Mouse (Mus musculus) c-Kit-positive CD71-positive TER-119-positive erythroid progenitor cells, embryonic 14.5 days (primary cell): ENCODE measurements around the gene Wdr17.
A peak's percentile ranks its signal among the peaks of the same experiment; 100 is the strongest.
"Not testable (repeated sequence)": the region's sequence is repeated elsewhere in the genome, so short reads cannot be mapped to it uniquely, and the experiment has no call there.

ENCODE experiments used
- DNase-seq: peaks from one replicate; pipeline ENCODE4 v3.0.0-alpha.2; 2013; ENCODE audit warnings: low spot score

Wdr17 gene

GRCm38 (mm10) chr8:54791858-54792698 is 94.9 kb downstream of the Wdr17 start:
- no peak for DNase-seq

GRCm38 (mm10) chr8:54780134-54780942 is 106.6 kb downstream of the Wdr17 start:
- no peak for DNase-seq

- no peak for DNase-seq
Measured at GRCm38 (mm10) chr8:54779317-54780133, 107.5 kb downstream of the Wdr17 start.

DNA sequence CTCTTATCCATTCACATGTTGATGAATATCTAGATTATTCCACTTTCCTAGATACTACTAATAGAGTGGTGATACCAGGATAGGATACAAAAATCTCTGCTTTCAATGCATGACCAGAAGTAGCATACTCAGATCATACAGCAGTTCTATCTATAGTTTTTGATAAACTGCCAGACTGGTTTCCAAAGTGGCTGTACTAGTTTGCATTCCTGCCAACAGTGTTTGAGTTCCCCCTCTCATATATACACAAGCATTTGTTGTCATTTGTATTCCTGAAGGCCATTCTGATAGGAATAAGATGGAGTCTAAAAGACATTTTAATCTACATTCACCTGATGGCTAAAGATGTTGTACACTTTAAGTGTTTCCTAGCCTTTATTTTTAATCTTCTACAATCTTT is 110.0 kb downstream of the Wdr17 start:
- DNase-seq, result no peak

DNA sequence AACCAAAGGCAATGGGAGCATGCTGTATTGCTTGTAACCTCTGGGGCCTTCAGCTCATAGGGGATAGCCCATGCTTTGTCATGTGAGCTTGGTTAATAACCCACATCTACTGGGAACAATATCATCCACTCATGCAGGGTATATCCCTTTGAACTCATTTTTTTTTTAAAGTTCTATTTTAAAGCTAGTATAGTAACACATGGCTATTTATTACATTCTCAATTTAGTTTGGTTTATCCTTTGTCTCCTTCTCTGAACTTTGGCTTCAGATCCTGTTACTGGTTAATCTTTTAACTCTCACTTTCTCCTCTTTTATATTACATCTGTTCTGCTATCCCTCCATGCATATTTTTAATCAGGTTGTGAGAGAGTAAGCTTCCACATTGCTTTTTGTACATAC is 110.7 kb downstream of the Wdr17 start:
- DNase-seq, result no peak

DNA sequence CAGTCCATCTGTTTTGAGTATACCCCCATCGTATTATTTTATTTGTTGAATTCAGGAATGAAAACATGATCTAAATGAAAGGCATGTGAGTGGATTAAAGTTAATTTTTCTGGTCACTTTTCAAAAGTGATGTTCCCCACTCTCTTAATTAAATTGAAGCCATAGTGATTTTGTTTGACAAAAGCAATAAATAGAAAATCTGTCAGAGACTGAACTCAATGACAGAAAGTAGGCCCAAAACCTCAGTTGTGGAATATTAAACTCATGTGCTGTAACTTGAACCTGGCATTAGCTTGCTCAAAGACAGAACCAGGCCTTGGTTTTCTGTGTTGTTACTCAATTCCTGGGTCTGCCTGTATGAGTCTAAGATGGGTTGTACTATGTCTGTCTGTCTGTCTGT is 129.3 kb downstream of the Wdr17 start:
- DNase-seq, result no peak

DNA sequence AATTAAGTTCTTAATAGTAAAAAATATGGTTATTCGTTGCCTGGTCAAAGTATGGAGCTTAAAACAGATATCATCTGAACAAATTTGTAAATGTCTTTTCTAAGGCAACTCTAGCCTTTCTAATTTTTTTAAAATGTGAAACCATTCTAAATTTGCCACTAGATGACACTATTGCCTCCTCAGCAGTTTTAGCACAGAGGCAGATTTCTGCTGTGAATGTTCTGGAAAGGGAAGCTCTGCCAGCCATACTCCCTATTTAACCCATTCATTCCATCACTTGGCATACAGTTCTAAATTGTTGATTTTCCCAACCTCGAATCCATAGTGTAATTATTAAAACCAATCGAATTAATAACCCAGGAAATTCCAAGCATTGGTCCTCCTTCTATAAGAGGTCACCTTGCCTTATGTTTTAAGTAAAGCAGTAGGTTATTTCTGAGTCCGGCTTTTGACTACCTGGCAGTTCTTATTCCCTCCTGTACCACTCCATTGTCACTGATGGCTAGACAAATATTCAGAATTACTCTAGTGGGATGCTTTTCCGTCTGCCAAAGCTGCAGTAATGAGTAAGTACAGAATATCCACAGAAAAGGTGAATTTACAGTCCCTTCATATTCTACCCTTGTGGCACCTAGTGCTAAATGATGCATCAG is 150.2 kb downstream of the Wdr17 start:
- DNase-seq, result no peak

DNA sequence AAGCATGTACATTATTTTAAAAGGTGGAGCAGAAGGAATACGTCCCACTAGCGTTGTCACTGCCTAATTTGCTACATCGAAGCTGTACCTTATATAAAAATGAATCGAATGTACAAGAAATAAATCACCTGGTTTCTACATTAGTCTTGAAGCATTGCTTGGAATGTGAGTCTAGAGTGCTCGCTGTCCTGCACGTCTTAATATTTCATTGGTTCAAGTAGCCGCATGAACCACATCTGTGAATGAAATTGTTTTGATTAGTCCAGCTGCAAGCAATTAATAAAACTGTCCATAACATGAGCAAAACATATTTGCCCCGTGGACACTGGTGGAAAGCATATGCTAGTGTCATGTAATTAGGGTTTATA is 162.3 kb downstream of the Wdr17 start:
- DNase-seq, result no peak

- peak; percentile 28 for DNase-seq
Measured at GRCm38 (mm10) chr8:54723976-54724667, 162.9 kb downstream of the Wdr17 start.

DNA sequence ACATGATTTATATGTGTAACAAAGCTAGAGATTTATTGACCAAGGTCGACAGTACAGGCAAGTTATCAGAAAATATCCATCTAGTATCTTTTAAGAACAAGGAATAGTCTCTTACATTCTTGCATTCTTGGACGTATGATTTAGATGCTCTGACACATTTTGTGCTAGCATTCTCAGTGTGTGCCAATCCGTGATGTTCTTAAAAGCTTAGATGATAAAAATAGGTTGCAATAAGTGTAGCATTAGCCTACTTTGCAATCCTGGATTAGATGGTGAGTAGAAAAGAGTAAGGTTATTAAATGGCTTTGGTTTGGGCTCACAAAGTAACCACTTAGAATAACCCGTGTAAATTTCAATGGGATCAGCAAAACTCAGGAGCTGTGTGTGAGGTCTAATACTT is 168.5 kb downstream of the Wdr17 start:
- DNase-seq, result no peak

- DNase-seq, result peak; percentile 1
Measured at GRCm38 (mm10) chr8:54705743-54706142, 181.2 kb downstream of the Wdr17 start.

- no peak for DNase-seq
Measured at GRCm38 (mm10) chr8:54671806-54672205, 215.2 kb downstream of the Wdr17 start.

DNA sequence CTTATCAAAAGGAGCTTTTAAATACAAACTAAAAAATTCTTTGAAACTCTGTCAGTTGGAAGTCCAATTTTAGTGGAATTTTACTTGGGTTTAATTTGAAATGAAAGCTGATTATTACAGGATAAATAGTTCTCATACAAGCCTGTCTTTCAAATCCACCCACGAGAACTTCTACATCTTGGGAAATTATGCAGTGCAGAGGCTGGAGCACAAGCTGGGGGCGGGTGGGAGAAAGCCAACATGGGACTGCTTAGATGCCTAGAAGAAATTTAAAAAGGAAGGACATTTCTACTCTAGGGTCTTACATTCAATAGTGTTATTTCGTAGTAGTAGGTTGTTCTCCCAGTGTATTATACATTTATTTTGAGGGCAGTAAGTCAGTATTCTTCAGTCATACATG is 219.2 kb downstream of the Wdr17 start:
- DNase-seq, result no peak

DNA sequence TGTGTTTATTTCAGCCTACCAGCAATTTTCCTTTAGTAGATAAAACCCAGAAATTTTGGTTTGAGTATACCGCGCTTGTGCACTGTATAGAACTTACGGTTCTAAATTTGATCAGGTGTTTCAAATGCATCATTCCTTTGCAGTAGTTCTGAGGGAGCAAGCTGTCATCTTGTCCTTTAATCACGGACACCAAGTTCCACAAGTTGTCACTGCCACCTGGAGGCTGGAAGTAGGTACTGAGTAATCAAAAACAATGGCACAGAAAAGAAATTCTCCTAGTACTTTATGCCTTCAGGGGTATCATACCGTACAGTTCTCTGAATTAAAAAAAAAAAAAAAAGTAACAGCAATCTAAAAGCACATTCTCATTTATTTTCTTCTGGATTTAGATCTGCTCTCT is 226.3 kb downstream of the Wdr17 start:
- peak; percentile 8 for DNase-seq

DNA sequence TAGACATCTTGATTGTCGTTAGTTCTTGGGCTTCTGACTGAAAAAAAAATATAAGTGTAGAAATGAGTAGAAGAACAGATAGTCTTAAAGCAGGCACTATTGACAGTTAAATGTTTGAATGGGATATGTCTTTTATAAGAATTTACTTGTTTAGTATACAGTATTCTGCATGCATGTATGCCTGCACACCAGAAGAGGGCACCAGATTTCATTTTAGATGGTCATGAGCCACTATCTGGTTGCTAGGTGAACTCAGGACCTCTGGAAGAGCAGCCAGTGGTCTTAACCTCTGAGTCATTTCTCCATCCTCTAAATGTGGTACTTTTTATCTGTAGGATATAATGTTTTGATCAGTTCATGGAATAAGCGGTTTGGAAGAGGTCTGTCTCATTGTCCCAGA is 227.3 kb downstream of the Wdr17 start:
- DNase-seq, result no peak

GRCm38 (mm10) chr8:54638634-54639033 is 248.3 kb downstream of the Wdr17 start:
- no peak for DNase-seq

DNA sequence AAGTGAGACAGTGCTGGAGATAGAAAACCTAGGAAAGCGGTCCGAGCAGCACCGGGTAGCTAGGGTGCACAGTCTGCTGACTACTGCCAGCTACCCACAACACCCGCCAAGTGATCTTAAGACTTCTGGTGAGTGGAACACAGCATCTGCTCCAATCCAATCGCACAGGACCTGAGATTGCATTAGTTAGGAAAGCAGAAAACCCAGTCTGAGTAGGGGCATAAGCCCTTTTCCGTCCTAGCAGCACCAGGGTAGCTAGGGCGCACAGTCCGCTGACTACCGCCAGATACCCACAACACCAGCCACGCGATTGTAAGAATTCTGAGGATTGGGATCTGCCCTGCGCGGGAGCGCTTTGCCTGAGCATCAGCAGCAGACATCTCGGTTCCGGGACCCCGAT is 270.3 kb downstream of the Wdr17 start:
- DNase-seq, result not testable (repeated sequence)

DNA sequence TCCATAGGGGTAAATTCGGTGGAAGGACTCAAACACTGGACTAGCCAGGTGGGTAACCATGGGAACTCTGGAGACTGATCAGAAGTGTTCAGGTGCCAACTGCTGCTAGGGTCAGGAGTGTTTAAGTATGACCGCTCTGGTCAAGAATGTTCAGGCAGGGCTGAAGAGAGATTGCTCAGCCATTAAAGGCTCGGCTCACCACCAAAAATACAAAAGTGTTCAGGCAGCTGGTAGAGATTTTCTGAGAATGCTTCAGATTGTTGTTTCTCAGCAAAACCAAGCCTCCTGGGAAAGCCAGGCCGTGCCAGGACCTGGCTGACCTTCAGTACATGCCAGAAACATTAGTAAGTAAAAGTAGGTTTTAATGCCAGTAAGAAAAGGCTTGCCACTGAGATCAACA is 276.7 kb downstream of the Wdr17 start:
- DNase-seq, result no peak

- DNase-seq, result no peak
Measured at GRCm38 (mm10) chr8:54609336-54609735, 277.6 kb downstream of the Wdr17 start.

GRCm38 (mm10) chr8:54603440-54603839 is 283.5 kb downstream of the Wdr17 start:
- DNase-seq, result no peak

GRCm38 (mm10) chr8:54600671-54601251 is 286.2 kb downstream of the Wdr17 start, which contains the start of gene Spata4:
TSS of gene Spata4 (plus strand) at chr8:54600781.
- DNase-seq, result peak; percentile 37
